Mouse (Mus musculus) adrenal gland, adult 18-20 months (tissue): ENCODE measurements around the gene Mcur1. TPM values are rescaled to one million over a fixed set of nuclear protein-coding genes. Genes with fewer than 3 reads are reported as not detected.

Source experiments
- DNase-seq, 2 experiments: peaks; one replicate each; pipeline ENCODE4 v3.0.0; 2021 to 2022; ENCODE audit warnings: low spot score in 2 of 2
- total RNA-seq, 2 experiments: library from RNA; stranded (reverse); gene quantifications; 1 replicate in 1 of 2; 2 replicates in 1 of 2; pipeline ENCODE4 v1.2.3; 2021

The Mcur1 gene
- total RNA-seq, 2 experiments from 2014 or later, result 38.5 to 61.5 TPM

GRCm38 (mm10) chr13:43566184-43566583 lies 6.2 kb upstream of the Mcur1 start:
- no peak for DNase-seq

- peak; percentile 77 to 78 for DNase-seq
Observed at GRCm38 (mm10) chr13:43565346-43565745, 5.4 kb upstream of the Mcur1 start.

GRCm38 (mm10) chr13:43564733-43565132 lies 4.7 kb upstream of the Mcur1 start:
- DNase-seq, result no peak

- no peak for DNase-seq
Observed at GRCm38 (mm10) chr13:43562726-43563125, 2.7 kb upstream of the Mcur1 start.

GRCm38 (mm10) chr13:43560458-43561411 lies 744 bp upstream of the Mcur1 start:
- DNase-seq, result peak; percentile 41

- no peak for DNase-seq
Observed at GRCm38 (mm10) chr13:43558959-43559358, 1.0 kb downstream of the Mcur1 start.

- no peak for DNase-seq
Observed at GRCm38 (mm10) chr13:43558357-43558756, 1.6 kb downstream of the Mcur1 start.

GRCm38 (mm10) chr13:43556913-43557542 lies 3.0 kb downstream of the Mcur1 start:
- DNase-seq, result no peak

GRCm38 (mm10) chr13:43555321-43555720 lies 4.7 kb downstream of the Mcur1 start:
- no peak for DNase-seq

- DNase-seq, result no peak
Observed at GRCm38 (mm10) chr13:43554827-43555226, 5.2 kb downstream of the Mcur1 start.

- no peak for DNase-seq
Observed at GRCm38 (mm10) chr13:43550676-43551075, 9.3 kb downstream of the Mcur1 start.

GRCm38 (mm10) chr13:43549870-43550269 lies 10.1 kb downstream of the Mcur1 start:
- no peak for DNase-seq

GRCm38 (mm10) chr13:43549078-43549698 lies 10.8 kb downstream of the Mcur1 start:
- DNase-seq, result no peak

- DNase-seq, result no peak
Observed at GRCm38 (mm10) chr13:43548617-43549016, 11.4 kb downstream of the Mcur1 start.

- peak; percentile 81 to 83 for DNase-seq
Observed at GRCm38 (mm10) chr13:43546861-43547260, 13.1 kb downstream of the Mcur1 start.

- DNase-seq, result no peak
Observed at GRCm38 (mm10) chr13:43540205-43540815, 19.7 kb downstream of the Mcur1 start.

GRCm38 (mm10) chr13:43539409-43539808 lies 20.6 kb downstream of the Mcur1 start:
- no peak for DNase-seq

GRCm38 (mm10) chr13:43537854-43538253 lies 22.1 kb downstream of the Mcur1 start:
- no peak for DNase-seq

GRCm38 (mm10) chr13:43534015-43534414 lies 26.0 kb downstream of the Mcur1 start:
- DNase-seq, result no peak

- DNase-seq, result no peak
Observed at GRCm38 (mm10) chr13:43530832-43531693, 28.9 kb downstream of the Mcur1 start.
